Mouse (Mus musculus) liver, embryonic 15.5 days (tissue): ENCODE measurements around the gene Sdf2l1. TPM values are rescaled to one million over a fixed set of nuclear protein-coding genes. Genes with fewer than 3 reads are reported as not detected.
"Not testable (repeated sequence)": the region's sequence is repeated elsewhere in the genome, so short reads cannot be mapped to it uniquely, and the experiment has no call there.

ENCODE experiments used
- ATAC-seq: fragments of 200-750 bp; cut with Nextera tagmentation; 2 replicates; pipeline ENCODE4 v1.8.0; 2017; ENCODE audit warnings: moderate number of reproducible peaks, mild to moderate bottlenecking, moderate library complexity; ENCODE audit not compliant: insufficient read depth
- H3K27ac ChIP-seq: fragments of 300-500 bp; sonication (generic); replicated peaks from 2 replicates; pipeline ENCODE4 v1.5.1; 2015; ENCODE audit warnings: mild to moderate bottlenecking, inconsistent platforms
- H3K27me3 ChIP-seq: fragments of 300-500 bp; sonication (generic); 2 replicates; pipeline ENCODE4 v1.6.1; 2015; ENCODE audit warnings: mild to moderate bottlenecking, inconsistent platforms
- H3K36me3 ChIP-seq: fragments of 300-500 bp; sonication (generic); replicated peaks from 2 replicates; pipeline ENCODE4 v1.6.1; 2015; ENCODE audit warnings: moderate library complexity, mild to moderate bottlenecking, inconsistent platforms
- H3K4me1 ChIP-seq: fragments of 300-500 bp; sonication (generic); replicated peaks from 2 replicates; pipeline ENCODE4 v1.6.1; 2015; ENCODE audit warnings: inconsistent platforms
- H3K4me2 ChIP-seq: fragments of 300-500 bp; sonication (generic); 2 replicates; pipeline ENCODE4 v1.6.1; 2015; ENCODE audit warnings: moderate library complexity, mild to moderate bottlenecking, inconsistent platforms
- H3K4me3 ChIP-seq: fragments of 300-500 bp; sonication (generic); replicated peaks from 2 replicates; pipeline ENCODE4 v1.5.1; 2015; ENCODE audit warnings: mild to moderate bottlenecking, inconsistent platforms
- H3K9ac ChIP-seq: fragments of 300-500 bp; sonication (generic); 2 replicates; pipeline ENCODE4 v1.6.1; 2015; ENCODE audit warnings: moderate library complexity, mild to moderate bottlenecking, inconsistent platforms
- H3K9me3 ChIP-seq: fragments of 300-500 bp; sonication (generic); replicated peaks from 2 replicates; pipeline ENCODE4 v1.6.1; 2016; ENCODE audit warnings: inconsistent platforms
- WGBS: fragments of 180-500 bp; shearing (Covaris S2); methylation state at CpG from one replicate; pipeline ENCODE4 v1.1.7; 2015; ENCODE audit warnings: mixed read lengths; ENCODE audit not compliant: insufficient replicate concordance; 5-methylcytosine and 5-hydroxymethylcytosine counted together
- polyA plus RNA-seq: library from polyadenylated mRNA; unstranded; fragments of >200 nt; fragmentation: Nextera tagmentation; extraction: Ambion mirVana; gene quantifications from 2 replicates; pipeline ENCODE4 v1.2.1, GENCODE M21; 2015

Sdf2l1 gene
- polyA plus RNA-seq: 54.4 TPM in 2 replicates

DNA sequence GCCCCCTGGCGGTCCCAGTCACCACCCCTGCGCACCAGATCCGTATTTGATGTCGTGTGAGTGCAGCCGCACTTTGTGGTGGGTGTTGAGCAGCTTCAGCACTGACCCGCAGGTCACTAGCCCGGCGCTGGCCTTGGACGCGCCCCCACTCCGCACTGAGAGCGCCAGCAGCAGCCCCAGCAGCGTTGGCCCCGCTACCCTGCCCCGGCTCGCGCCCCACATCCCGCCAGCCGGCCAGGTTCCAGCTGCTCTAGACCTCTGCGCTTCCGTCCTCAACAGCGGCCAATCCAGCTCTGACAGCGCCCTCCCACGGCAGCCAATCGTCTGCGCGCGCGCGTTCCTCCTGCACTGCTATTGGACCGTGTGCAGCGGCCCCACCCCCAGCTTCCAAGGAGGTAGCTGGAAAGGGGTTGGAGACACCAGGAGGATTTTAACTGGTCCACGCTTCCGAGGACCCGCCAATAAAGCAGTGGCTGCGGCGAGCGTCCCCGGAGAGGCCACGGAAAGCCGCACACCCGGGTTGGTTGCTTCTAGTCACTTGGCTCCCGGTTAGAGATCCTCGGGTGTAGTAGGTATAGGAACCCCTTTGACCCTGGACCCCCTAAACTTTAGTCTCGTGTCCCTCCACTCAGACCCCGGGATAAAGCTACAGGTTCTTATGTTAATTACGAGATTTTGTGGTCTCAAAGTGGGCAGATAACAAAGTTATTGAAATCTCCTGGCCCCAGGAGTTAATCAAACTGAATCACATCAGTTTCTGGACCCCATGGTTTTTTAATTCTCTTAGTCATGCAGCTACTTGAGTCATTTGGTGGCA, at the start of gene Sdf2l1:
TSS of gene Sdf2l1 (minus strand) at position 295 of the 817 bp plus-strand sequence.
- Histone ChIP-seq H3K4me3 (peak within 1 kb of the TSS; percentile 89), H3K9me3 (no peaks in the 10 kb centered on the region), H3K4me2 (peak within 1 kb of the TSS; percentile 99), H3K9ac (peak within 1 kb of the TSS; percentile 88), H3K4me1 (peaks cover 22% of the 10 kb centered on the region), H3K27me3 (peaks cover 4% of the 10 kb centered on the region; the same call in 1 of the 2 replicates), H3K27ac (peak within 1 kb of the TSS; percentile 72), H3K36me3 (no peaks in the 10 kb centered on the region)
- WGBS: under 1% methylated on average over 47 of the region's 47 CpGs
- ATAC-seq: peak; percentile 97

DNA sequence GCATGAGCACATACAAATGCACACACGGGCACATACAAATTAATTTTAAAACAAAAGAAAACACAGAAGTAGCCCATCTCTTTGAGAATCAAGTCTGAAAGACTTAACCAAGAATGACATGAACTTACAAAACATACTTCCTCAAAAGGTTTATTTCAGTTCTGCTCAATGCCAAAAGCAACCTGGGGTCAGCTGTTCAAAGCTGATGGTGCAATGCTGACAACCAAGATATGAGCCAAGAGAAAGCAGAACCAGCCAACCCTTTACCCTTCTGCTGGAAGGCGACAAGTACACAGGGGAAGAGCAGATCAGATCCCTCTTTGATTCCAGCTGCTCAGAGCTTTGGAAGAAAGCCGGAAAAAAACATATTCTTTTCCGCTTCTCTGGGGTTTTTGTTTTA, 49.2 kb upstream of the Sdf2l1 start:
- Histone ChIP-seq H3K9ac (no peak overlapping the region), H3K4me1 (peaks cover 32% of the 10 kb centered on the region), H3K27ac (peak overlapping the region; percentile 56; the same call in 1 of the 2 replicates), H3K4me3 (no peak overlapping the region), H3K9me3 (no peaks in the 10 kb centered on the region), H3K4me2 (no peak overlapping the region; the same call in 1 of the 2 replicates), H3K36me3 (peaks cover 32% of the 10 kb centered on the region), H3K27me3 (no peaks in the 10 kb centered on the region)
- no peak for ATAC-seq
- 35% methylated on average over 4 of the region's 4 CpGs for WGBS

DNA sequence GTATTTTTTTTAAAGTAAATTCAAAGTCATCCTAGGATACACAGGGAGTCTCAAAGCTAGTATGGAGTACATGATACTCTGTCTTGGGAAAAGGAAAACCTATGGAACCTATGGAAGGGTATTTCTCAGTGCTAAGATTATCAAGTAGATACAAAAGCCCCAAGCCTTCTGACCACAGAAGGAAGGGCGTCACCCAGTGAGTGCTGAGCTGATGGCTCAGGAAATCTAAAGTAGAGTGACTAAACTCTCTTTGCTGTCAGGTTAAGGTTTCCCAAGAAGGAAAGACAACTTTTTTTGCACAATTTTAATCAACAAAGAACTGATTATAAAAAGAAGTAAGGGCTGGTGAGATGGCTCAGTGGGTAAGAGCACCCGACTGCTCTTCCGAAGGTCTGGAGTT, 47.5 kb upstream of the Sdf2l1 start:
- H3K27ac ChIP-seq: no peak overlapping the region
- H3K9ac ChIP-seq: no peak overlapping the region
- H3K36me3 ChIP-seq: peaks cover 32% of the 10 kb centered on the region
- 59% methylated on average over 3 of the region's 3 CpGs for WGBS
- no peak for ATAC-seq
- H3K27me3 ChIP-seq: no peaks in the 10 kb centered on the region
- no peak overlapping the region for H3K4me2 ChIP-seq
- H3K4me3 ChIP-seq: no peak overlapping the region
- no peaks in the 10 kb centered on the region for H3K9me3 ChIP-seq
- peaks cover 36% of the 10 kb centered on the region for H3K4me1 ChIP-seq

DNA sequence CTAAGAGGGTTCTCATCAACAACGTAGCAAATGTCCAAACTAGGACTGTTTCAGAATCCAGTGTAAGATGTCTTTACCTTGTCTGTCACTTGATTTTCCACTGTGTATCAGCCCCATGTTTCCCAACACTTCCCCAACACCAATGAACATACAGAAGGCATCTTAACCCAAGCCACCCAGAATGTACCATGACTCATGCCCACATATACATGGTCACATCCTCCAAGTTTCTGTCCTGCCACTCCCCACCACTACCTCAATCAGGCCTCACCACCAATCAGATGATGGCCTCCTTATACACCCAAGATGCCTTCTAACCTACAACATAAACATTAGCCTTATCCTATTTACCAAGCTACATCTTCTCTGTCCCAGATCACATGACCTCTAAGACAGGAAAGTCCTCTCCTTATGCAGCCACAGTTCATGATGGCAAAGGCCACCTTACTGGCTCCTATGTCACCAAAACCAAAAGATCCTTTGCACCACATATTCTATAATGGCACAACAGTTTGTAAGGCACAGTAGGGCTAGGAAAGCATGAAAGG, 45.5 kb upstream of the Sdf2l1 start:
- ATAC-seq: no peak
- H3K9ac ChIP-seq: no peak overlapping the region
- 86% methylated on average over 1 of the region's 1 CpGs for WGBS

DNA sequence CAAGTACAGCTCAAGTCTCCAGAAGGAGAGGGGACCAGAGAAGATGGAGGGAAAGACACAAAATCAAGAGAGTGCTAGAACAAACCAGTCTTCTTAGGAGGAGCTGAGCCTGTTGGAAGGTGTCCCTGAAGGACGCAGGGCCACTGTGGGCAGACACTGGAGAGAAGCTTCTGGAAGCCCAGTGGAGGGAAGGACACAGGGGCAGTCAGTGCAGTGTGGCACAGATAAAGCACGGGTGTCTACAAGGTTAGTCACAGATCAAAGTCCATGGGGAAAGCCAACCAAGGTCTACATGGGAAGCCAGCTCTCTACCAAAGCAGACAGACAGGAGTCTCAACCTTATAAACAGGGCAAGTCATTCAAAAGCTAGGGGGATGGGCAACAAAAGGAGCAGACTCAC, 43.6 kb upstream of the Sdf2l1 start:
- Histone ChIP-seq H3K9me3 (no peaks in the 10 kb centered on the region), H3K4me2 (no peak overlapping the region), H3K36me3 (peaks cover 66% of the 10 kb centered on the region), H3K4me3 (no peak overlapping the region), H3K9ac (no peak overlapping the region), H3K4me1 (peaks cover 13% of the 10 kb centered on the region; the same call in 1 of the 2 replicates), H3K27me3 (no peaks in the 10 kb centered on the region), H3K27ac (no peak overlapping the region)
- ATAC-seq: no peak
- 64% methylated on average over 2 of the region's 2 CpGs for WGBS

More for the DNA sequence above, 45.5 kb upstream of the Sdf2l1 start:
- no peak overlapping the region for H3K4me2 ChIP-seq
- no peaks in the 10 kb centered on the region for H3K9me3 ChIP-seq
- no peaks in the 10 kb centered on the region for H3K27me3 ChIP-seq
- H3K27ac ChIP-seq: no peak overlapping the region
- H3K4me3 ChIP-seq: no peak overlapping the region
- peaks cover 32% of the 10 kb centered on the region for H3K4me1 ChIP-seq
- peaks cover 48% of the 10 kb centered on the region for H3K36me3 ChIP-seq

DNA sequence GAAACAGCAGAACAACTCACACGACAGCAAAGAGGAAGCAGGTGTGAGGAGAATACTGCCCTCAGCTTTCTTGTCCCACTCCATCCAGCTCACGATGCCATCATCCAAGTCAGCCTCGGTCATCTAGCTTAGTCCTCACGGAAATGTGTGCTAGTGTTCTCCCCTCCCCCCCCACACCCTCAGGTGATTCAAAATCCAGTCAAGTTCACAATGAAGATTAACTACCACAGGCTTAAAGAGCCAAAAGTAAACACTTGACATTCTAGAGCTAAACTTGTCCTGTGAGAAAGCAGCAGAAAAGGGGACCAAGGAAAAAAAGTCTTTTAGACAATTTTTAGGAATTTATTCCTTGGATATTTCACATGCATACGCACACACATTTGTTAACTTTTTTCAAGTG, 35.9 kb upstream of the Sdf2l1 start:
- 78% methylated on average over 5 of the region's 5 CpGs for WGBS

DNA sequence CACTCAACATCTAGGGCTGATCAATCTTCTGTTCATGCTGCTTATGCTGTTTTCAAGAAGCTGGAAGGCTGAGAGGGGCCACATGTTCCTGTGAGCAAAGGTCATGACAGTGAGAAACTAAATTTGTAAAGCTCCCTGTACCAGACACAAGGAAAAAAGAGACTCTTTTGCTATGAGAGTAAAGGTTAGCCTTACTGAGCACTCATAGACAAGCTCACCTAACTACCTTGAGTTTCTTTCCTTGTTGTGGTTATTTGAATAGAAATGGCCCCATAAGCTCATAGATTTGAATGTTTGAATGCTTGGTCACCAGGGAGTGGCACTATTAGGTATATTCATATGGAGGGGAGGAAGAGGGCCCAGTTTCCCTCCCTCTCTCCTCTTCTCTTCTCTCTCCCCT, 35.0 kb upstream of the Sdf2l1 start:
- Histone ChIP-seq H3K27ac (no peak overlapping the region), H3K36me3 (peaks cover 80% of the 10 kb centered on the region), H3K4me1 (no peaks in the 10 kb centered on the region), H3K9me3 (no peaks in the 10 kb centered on the region), H3K4me3 (no peak overlapping the region), H3K9ac (no peak overlapping the region), H3K4me2 (no peak overlapping the region), H3K27me3 (no peaks in the 10 kb centered on the region)
- no peak for ATAC-seq

More for the DNA sequence above, 35.9 kb upstream of the Sdf2l1 start:
- Histone ChIP-seq H3K36me3 (peaks cover 82% of the 10 kb centered on the region), H3K27me3 (no peaks in the 10 kb centered on the region), H3K4me2 (no peak overlapping the region), H3K27ac (no peak overlapping the region), H3K9ac (no peak overlapping the region), H3K4me1 (no peaks in the 10 kb centered on the region), H3K9me3 (no peaks in the 10 kb centered on the region), H3K4me3 (no peak overlapping the region)
- ATAC-seq: no peak

DNA sequence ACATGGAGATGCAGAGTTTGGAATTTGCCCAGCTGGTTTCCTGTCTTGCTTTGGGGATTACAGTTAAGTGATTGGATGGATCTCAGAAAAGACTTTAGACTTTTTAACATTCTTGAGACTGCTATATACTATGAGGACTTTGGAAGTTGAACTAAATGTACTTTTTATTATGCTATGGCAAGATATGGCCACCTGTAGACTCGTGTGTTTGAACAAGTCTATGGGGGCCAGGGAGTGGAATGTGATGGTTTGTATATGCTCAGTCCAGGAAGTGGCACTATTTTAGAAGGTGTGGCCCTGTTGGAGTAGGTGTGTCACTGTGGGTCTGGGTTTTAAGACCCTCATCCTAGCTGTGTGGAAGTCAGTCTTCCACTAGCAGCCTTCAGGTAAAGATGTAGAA, 33.3 kb upstream of the Sdf2l1 start:
- not testable (repeated sequence) for H3K9me3 ChIP-seq, H3K4me1 ChIP-seq, ATAC-seq, H3K4me3 ChIP-seq, H3K9ac ChIP-seq, H3K4me2 ChIP-seq, H3K27ac ChIP-seq, H3K27me3 ChIP-seq
- WGBS: 68% methylated on average over 1 of the region's 1 CpGs
- peaks cover 77% of the 10 kb centered on the region for H3K36me3 ChIP-seq

DNA sequence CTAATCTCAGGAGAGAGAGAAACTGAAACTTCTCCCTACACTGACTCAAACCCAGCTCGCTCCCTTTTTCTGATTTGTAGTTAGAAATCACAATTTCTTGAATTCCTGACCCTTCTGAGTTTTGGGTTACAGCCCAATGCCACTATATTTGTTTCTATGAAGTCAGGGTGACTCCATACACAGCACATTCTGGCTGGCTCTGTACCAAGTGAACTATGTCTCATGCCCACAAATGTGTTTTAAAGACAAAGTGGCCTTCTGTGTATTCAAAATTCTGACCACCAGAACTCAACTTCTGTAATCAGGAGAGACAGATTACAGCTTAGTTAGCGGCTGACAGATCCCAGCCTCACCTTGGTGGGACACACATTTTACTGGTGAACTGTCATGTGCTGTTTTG, 22.2 kb upstream of the Sdf2l1 start:
- Histone ChIP-seq H3K4me1 (no peaks in the 10 kb centered on the region), H3K27ac (no peak overlapping the region), H3K36me3 (peaks cover 74% of the 10 kb centered on the region), H3K4me2 (no peak overlapping the region), H3K27me3 (no peaks in the 10 kb centered on the region), H3K4me3 (no peak overlapping the region), H3K9ac (no peak overlapping the region), H3K9me3 (no peaks in the 10 kb centered on the region)
- WGBS: 80% methylated on average over 2 of the region's 2 CpGs
- no peak for ATAC-seq

DNA sequence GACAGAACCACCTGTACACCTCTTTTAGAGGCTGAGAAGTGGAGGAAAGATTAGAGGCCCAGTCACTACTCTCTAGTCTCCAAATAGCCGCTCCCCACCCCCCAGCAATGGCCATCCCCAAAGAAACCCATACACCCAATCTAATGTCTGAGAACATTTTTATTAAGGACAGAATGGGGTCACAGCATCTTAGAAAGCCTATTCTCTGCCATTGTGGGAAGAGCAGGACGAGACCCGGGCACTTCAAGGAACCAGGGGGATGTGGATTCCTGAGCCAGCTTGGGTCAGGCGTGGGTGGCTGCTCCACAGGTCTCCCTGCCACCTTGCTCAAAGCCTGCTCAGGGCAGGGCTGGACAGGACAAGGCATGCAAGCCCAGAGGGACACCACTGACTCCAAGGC, 19.7 kb upstream of the Sdf2l1 start:
- 87% methylated on average over 4 of the region's 4 CpGs for WGBS
- ATAC-seq: no peak
- Histone ChIP-seq H3K36me3 (peaks cover 51% of the 10 kb centered on the region), H3K4me1 (peaks cover 17% of the 10 kb centered on the region), H3K9me3 (no peaks in the 10 kb centered on the region), H3K9ac (no peak overlapping the region), H3K4me3 (no peak overlapping the region), H3K27me3 (peaks cover 11% of the 10 kb centered on the region; the same call in 1 of the 2 replicates), H3K27ac (no peak overlapping the region), H3K4me2 (no peak overlapping the region)

DNA sequence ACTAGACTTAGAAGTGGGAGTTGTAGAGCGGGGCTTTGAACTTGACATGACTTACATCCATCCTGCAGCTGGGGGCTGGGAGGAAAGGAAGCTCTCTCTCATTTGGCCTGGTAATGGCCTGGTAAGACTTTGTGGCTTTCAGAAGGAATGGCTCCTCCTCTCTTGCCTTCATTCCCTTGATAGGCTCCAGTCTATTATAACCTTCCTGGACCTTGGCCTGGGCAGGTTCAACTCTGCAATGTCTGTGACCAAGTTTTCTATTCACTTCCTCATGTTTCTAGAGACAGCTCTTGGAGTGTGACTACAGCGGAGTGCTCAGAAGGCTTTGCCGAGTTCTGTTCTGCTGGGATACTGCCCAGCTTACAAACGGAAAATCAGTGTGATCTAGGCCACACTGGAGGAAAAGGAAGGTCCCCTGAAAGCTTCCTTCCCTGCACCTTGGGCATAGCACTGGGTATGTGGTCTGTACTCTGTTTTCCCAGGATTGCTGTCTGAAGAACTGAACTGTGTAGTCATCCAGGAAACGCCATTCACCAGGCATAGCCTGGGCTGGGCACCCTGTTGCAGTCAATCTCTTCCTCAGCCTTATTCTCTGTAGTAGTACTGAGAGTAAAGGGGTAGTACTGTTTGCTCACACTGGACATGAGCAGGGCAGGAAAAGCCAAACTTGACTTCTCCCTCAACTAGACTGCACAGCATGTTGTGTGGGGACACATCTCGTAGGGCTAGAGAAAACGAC, 18.5 kb upstream of the Sdf2l1 start:
- 73% methylated on average over 7 of the region's 7 CpGs for WGBS
- Histone ChIP-seq H3K9ac (no peak overlapping the region), H3K36me3 (peaks cover 42% of the 10 kb centered on the region), H3K4me3 (no peak overlapping the region), H3K4me2 (no peak overlapping the region), H3K27me3 (peaks cover 11% of the 10 kb centered on the region; the same call in 1 of the 2 replicates), H3K9me3 (no peaks in the 10 kb centered on the region), H3K4me1 (peaks cover 20% of the 10 kb centered on the region), H3K27ac (no peak overlapping the region)
- no peak for ATAC-seq
